Mouse (Mus musculus) cerebellum, postnatal 14 days (tissue): ENCODE results near the gene Brd1.
"Not testable (repeated sequence)": the region's sequence is repeated elsewhere in the genome, so short reads cannot be mapped to it uniquely, and the experiment has no call there.

ENCODE experiments used
- DNase-seq, 2 experiments: peaks; one replicate each; pipeline ENCODE4 v3.0.0; 2021; ENCODE audit warnings: mixed read lengths in 2 of 2

Brd1 gene

GRCm38 (mm10) chr15:88727204-88727603 lies 6.8 kb downstream of the Brd1 start:
- no peak for DNase-seq

DNA sequence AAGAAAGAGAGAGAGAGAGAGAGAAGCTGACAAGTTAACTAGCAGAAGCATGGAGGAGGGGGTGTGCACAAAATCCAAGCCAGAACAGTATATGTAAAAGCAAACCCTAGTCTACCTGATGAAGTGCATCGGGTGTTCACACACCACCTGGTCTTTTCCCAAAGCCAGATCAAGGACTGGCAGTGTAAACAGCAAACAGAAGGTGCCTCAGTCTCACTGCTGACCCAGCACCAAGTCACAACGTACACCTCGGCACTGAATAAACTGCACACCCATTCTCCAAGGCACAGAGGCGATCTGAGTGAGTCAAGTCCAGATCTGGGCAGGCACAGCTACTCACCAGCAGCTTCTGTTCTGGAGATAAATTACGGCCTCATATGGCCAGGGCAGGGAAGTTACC lies 9.0 kb downstream of the Brd1 start:
- DNase-seq: peak in 1 of 2 experiments; percentile 50

DNA sequence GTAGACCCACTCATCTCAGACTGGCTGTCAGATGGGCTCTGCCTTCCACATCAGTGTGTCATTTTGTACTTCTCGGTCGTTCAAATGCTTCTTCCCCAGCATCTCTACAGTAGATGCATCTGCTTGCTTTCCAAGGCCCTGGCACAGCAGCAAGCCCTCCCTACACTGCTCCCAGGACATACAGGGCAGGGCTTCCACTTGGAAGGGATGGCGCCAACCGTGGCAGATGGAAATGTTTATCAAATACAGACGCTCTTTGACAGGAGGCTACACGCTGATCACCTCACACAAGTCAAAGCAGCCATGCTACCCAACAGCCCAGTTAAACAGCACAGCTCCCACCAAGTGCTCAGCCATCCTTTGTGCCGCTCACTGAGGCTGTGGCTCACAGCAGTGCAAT lies 9.7 kb downstream of the Brd1 start:
- DNase-seq: peak; percentile 76 to 82

- no peak for DNase-seq
Observed at GRCm38 (mm10) chr15:88723205-88723604, 10.8 kb downstream of the Brd1 start.

DNA sequence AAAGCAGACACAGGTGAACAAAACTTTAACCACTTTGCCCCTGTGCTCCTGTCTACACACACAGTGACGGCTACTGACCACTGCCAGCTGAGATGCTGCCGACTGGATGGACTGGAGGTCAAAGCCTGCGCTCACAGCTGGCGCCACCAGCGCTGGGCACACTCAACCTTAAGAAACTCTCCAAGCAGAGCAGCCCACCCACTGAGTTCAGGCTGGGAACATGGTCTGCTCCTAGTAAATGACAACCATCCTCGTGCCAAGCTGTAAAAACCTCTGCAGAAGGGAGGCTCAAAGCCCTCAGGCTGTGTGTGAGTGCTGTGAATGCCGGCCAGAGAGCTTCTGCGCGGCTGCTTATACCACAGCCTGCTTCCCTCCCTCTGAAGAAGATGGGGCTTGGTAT lies 16.8 kb downstream of the Brd1 start:
- peak in 1 of 2 experiments; percentile 32 for DNase-seq

- peak; percentile 49 to 54 for DNase-seq
Observed at GRCm38 (mm10) chr15:88716350-88716749, 17.7 kb downstream of the Brd1 start.

DNA sequence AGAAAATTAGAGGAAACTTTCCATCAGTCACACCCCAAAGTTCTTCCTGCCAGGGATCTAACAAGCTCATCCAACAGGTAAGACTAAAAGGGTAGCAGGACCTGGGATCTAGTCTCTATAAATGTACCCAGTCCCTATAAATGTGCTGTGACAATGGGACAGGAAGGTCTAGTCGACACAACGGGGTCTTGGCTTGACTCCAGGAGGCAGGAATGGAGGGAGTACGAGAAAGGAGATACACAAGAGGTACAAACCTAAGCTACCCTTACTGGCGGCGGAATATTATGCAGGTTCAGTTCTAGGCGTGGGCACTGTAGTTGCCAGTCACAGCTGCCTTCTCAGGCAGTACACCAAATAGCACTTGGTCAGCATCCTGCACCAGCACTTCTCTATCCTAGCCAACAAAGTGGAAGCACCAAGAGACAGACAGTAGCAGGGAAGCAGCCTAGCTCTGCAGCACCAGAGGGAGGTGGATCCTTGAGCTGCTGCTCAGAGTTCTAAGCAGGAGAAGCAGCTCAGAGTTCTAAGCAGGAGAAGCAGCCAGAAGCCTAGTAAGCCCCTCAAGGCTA lies 19.9 kb downstream of the Brd1 start:
- DNase-seq: peak in 1 of 2 experiments; percentile 51

GRCm38 (mm10) chr15:88712501-88712900 lies 21.5 kb downstream of the Brd1 start:
- no peak for DNase-seq

GRCm38 (mm10) chr15:88709878-88710277 lies 24.2 kb downstream of the Brd1 start:
- no peak for DNase-seq

GRCm38 (mm10) chr15:88708657-88709511 lies 25.1 kb downstream of the Brd1 start:
- DNase-seq: no peak

DNA sequence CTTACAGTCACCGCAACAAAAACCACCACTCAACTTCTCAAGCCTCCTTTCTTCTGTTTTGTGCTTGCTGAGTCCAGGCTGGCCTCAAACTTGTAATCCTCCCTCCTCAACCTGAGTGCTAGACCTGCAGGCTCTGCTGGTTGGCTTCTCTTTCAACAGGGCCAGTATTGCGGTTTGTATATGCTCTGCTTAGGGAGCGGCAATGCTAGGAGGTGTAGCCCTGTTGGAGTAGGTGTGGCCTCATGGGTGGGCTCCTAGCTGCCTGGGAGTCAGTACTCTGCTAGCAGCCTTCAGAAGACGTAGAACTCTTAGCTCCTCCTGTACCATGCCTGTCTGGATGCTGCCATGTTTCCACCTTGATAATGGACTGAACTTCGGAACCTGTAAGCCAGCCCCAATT lies 25.8 kb downstream of the Brd1 start:
- no peak for DNase-seq

DNA sequence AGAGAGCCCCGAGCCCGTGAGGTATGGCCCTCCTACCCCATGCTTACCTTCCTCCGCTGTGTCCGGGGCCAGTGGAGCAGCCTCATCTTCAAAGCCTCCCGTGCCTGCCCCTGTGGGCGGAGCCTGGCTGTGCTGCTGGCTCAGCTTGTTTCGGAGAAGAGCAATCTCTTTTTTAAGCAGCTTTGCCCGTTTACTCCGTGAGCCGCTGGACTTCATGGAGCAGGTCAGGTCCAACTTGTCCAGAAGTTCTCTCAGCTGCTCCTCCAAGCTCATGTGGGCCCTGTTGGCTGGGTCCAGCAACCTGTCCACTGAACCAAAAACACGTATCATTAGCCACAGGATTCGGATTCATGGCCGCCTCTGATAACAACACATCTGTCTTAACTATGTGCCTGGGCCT lies 27.0 kb downstream of the Brd1 start:
- not testable (repeated sequence) for DNase-seq

DNA sequence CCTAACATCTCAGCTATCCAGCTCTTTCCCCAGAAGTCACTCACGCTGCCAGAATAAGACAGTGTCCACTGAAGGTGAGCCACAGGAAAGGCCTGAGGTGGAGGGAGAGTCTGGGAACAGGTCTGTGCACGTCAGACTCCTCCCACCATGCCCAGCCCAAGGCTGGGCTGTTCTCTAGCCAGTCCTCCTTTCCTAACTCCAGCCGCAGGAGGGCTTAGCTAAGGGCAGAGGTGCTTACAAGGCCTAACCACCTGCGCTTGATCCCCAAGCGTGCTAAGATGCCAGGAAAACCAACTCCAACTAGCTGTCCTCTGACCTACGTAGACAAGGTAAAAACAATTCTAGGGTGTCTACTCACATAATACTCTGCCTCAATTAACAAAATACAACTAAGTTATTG lies 27.7 kb downstream of the Brd1 start:
- DNase-seq: no peak

GRCm38 (mm10) chr15:88704284-88704683 lies 29.7 kb downstream of the Brd1 start:
- no peak for DNase-seq

GRCm38 (mm10) chr15:88702501-88702900 lies 31.5 kb downstream of the Brd1 start:
- peak in 1 of 2 experiments; percentile 41 for DNase-seq

DNA sequence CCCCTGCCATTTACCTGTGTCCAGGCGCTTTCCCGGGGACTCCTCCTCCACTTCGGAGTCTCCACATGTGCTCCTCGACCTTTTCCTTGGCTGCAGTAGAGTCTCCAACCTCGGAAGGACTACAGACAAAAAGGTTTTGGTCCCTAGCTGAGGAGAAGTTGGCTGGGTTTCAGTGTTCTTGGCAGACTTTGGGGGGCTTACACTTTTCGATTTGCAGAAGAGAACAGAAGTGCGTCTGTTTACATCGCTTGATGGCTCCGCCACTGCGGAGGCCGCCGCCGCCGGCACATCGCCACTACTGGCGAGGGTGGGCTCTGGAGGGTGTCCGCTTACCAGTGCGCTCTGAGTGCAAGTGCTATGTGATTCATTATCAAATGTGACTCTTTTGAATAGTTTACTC lies 33.3 kb downstream of the Brd1 start:
- no peak for DNase-seq

DNA sequence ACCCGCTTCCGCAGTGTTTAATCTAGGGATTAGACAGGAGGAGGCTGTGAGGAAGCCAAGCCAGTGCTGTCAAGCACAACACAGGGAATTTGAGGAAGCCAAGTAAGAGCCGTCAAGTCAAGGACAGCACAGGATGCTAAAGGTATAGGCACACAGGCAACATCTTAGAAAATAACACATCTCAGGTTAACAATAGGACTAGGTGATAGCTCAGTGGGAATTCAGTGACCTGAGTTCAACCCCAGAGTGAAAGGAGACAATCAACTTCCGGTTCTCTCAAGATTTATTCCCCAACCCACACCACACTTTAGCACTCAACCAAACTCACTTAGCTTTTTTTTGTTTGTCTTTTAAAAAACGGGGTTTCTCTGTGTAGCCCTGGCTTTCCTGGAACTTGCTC lies 34.5 kb downstream of the Brd1 start:
- no peak for DNase-seq

DNA sequence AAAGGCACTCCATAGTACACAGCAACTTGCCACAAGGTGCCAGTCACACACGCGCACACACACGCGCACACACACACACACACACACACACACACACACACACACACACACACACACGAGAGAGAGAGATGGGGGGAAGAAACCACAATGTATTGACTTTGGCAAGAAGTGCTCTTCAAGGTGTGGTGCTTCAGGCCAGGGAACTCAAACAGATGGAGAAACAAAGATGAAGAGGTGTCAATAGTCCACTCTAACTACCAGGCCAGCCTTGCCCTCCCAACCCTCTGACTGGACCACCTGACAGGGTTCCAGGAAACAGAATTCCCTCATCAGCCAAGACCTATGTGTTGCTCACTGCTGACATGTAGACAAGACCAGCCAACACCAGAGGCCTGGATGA lies 36.4 kb downstream of the Brd1 start:
- no peak for DNase-seq

GRCm38 (mm10) chr15:88696055-88696454 lies 38.0 kb downstream of the Brd1 start:
- DNase-seq: no peak

DNA sequence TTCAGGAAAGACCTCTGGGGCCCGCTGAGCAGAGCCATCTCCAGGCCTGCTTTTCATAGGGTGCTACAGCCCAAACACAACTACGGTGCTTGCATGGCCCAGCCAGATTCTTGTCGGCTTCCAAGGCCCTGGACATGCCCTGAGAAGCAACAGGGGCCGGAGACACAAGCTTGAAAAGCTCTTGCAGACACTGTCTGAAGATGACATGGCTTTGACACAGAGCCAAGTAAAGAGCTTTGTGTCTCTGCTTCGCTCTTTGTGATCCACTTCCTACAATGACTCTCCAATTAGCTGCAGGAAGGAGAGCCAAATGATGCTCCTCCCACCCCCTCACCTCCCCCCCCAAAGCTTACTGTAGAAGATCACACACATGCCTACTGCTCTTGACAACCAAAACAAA lies 40.0 kb downstream of the Brd1 start:
- no peak for DNase-seq

GRCm38 (mm10) chr15:88692720-88693119 lies 41.3 kb downstream of the Brd1 start:
- DNase-seq: no peak

DNA sequence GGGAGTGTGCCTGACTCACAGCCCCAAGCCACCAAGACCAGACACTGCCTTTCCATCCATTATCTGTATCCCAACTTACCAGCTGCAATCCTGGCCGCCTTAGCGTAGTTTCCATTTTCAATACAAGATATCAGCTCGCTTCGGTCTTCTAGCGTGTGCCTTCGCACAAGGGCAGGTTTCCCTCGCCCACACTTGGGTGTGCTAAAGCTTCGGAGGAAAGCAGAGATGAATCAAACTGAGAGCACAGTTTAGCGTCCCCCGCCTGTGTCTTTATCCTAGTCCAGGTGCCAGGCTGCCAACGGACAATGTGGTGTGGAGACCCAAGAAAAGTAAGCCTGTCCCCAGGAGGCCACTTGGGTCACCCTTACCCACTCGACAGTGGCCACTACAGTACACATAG lies 42.9 kb downstream of the Brd1 start:
- DNase-seq: no peak

- DNase-seq: no peak
Observed at GRCm38 (mm10) chr15:88688120-88688519, 45.9 kb downstream of the Brd1 start.

DNA sequence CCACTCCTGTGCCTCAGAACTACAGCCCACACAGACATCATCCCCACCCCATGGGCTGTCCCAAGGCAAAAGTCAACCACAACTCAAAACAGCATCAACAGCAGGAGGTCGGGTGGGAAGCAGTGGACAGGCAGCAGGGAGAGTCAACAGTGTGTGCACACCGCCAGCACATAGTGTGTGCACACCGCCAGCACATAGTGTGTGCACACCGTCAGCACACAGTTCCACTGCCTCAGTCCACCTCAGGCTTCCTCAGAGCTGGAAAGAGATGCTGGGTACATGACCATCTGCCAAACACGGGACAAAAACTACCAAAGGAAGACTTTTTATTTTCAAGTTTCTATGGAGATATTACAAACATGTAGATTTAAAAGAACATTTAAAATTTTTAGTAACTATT lies 47.3 kb downstream of the Brd1 start:
- DNase-seq: no peak

DNA sequence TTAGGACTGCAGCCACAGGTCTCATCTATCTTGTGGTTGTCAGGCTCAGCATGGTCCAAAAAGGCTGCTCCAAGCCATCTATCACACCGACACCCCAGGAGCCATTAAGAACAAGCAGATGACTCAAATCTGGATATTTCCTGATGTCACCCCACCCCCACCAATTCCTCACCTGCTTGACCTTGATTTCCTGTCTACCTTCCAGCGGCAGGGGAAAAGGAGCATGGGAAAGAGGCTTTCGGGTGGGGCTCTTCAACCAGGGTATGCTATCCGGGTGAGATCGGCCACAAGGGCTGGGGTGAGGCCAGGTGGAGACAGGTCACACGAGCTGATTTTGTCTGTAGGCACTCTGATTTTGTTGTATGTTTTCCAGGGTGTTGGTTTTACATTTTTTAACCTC lies 50.0 kb downstream of the Brd1 start:
- DNase-seq: no peak
